In genomic region chr3:66683589-66684286, GRCm38 (mm10) we compare ENCODE assay signal across 18 mouse cellular contexts.
DNase-seq lines count a peak whose midpoint lies in the region; ATAC-seq and TF ChIP-seq lines count a peak whose summit lies in the region.
"Had no signal": no experiment of that assay in that cellular context is flagged by ENCODE, and none has a peak within 500 bp of the region (broad histone marks: within the 10 kb centered on the region; RNA-seq: fewer than 3 reads in every experiment).

No protein-coding gene starts in this region.

- no peaks in the 10 kb centered on the region for H3K9me3 ChIP-seq in midbrain, embryonic 11.5 days (ENCODE audit: control insufficient read depth, low read length)
- H3K9me3 ChIP-seq in midbrain, embryonic 10.5 days (replicated peaks), result no peaks in the 10 kb centered on the region
- H3K9me3 ChIP-seq in hindbrain, embryonic 16.5 days (ENCODE audit: control insufficient read depth, low read length), result no peaks in the 10 kb centered on the region
- no peaks in the 10 kb centered on the region for H3K9me3 ChIP-seq in midbrain, postnatal 0 days (ENCODE audit: low read length)
- H3K9me3 ChIP-seq in heart, embryonic 10.5 days, result no peaks in the 10 kb centered on the region
- H3K9me3 ChIP-seq: forebrain, embryonic 13.5 days; limb, embryonic 15.5 days had no signal

- H3K36me3 ChIP-seq in midbrain, embryonic 11.5 days (ENCODE audit: control insufficient read depth, insufficient read depth, low read length), result no peaks in the 10 kb centered on the region
- H3K36me3 ChIP-seq in midbrain, embryonic 10.5 days, result no peaks in the 10 kb centered on the region
- no peaks in the 10 kb centered on the region for H3K36me3 ChIP-seq in hindbrain, embryonic 16.5 days (ENCODE audit: control insufficient read depth, insufficient read depth, low read length)
- H3K36me3 ChIP-seq in midbrain, postnatal 0 days (ENCODE audit: insufficient read depth, low read length), result no peaks in the 10 kb centered on the region
- H3K36me3 ChIP-seq in heart, embryonic 10.5 days, result no peaks in the 10 kb centered on the region
- H3K36me3 ChIP-seq: limb, embryonic 15.5 days had no signal

- no peak overlapping the region for H3K4me2 ChIP-seq in midbrain, embryonic 11.5 days
- peak overlapping the region; percentile 15; the same call in 1 of the 2 replicates for H3K4me2 ChIP-seq in hindbrain, embryonic 16.5 days (ENCODE audit: low read length)
- H3K4me2 ChIP-seq in midbrain, postnatal 0 days (ENCODE audit: low read depth, low read length, poor library complexity, severe bottlenecking), result no peak overlapping the region
- H3K4me2 ChIP-seq: forebrain, embryonic 13.5 days; limb, embryonic 15.5 days had no signal

- no peaks in the 10 kb centered on the region for H3K4me1 ChIP-seq in midbrain, embryonic 11.5 days (ENCODE audit: control insufficient read depth, insufficient read depth, low read length)
- no peaks in the 10 kb centered on the region for H3K4me1 ChIP-seq in midbrain, embryonic 10.5 days
- peaks cover 2% of the 10 kb centered on the region for H3K4me1 ChIP-seq in hindbrain, embryonic 16.5 days (ENCODE audit: control insufficient read depth, insufficient read depth, low read depth, low read length)
- H3K4me1 ChIP-seq in midbrain, postnatal 0 days (ENCODE audit: insufficient read depth, low read length), result no peaks in the 10 kb centered on the region
- H3K4me1 ChIP-seq in heart, embryonic 10.5 days, result no peaks in the 10 kb centered on the region
- H3K4me1 ChIP-seq: limb, embryonic 15.5 days had no signal

- no peak; the same call in 1 of the 2 replicates for ATAC-seq in midbrain, embryonic 11.5 days (ENCODE audit: low FRiP score)
- no peak for ATAC-seq in hindbrain, embryonic 16.5 days
- ATAC-seq in midbrain, postnatal 0 days (ENCODE audit: low FRiP score), result 0 out of 2 replicates have a peak, but pooled peaks have one; percentile 16
- ATAC-seq: CD4-positive, CD25-positive, alpha-beta regulatory T cell, adult 4 months; forebrain, embryonic 13.5 days had no signal

- H3K27me3 ChIP-seq in midbrain, embryonic 11.5 days (ENCODE audit: control insufficient read depth, insufficient read depth, low read length), result no peaks in the 10 kb centered on the region; the same call in 1 of the 2 replicates
- no peaks in the 10 kb centered on the region for H3K27me3 ChIP-seq in midbrain, embryonic 10.5 days (ENCODE audit: low read depth, poor library complexity, severe bottlenecking)
- H3K27me3 ChIP-seq in hindbrain, embryonic 16.5 days (replicated peaks; ENCODE audit: control insufficient read depth, insufficient read depth, low read length), result no peaks in the 10 kb centered on the region
- no peaks in the 10 kb centered on the region for H3K27me3 ChIP-seq in midbrain, postnatal 0 days (ENCODE audit: insufficient read depth, low read length)
- H3K27me3 ChIP-seq in heart, embryonic 10.5 days (ENCODE audit: insufficient read depth, poor library complexity, severe bottlenecking), result no peaks in the 10 kb centered on the region
- H3K27me3 ChIP-seq: limb, embryonic 15.5 days had no signal

- no peak for TF ChIP-seq CTCF in midbrain, postnatal 0 days (IDR thresholded peaks at IDR 0.05)

- H3K27ac ChIP-seq in midbrain, embryonic 11.5 days (ENCODE audit: low read depth, low read length), result no peak overlapping the region
- H3K27ac ChIP-seq in midbrain, embryonic 10.5 days (replicated peaks), result no peak overlapping the region
- H3K27ac ChIP-seq in hindbrain, embryonic 16.5 days (ENCODE audit: low read depth, low read length), result no peak overlapping the region
- no peak overlapping the region for H3K27ac ChIP-seq in midbrain, postnatal 0 days (ENCODE audit: low read depth, low read length)
- H3K27ac ChIP-seq in heart, embryonic 10.5 days, result no peak overlapping the region
- H3K27ac ChIP-seq: forebrain, embryonic 13.5 days; limb, embryonic 15.5 days had no signal

- no peak overlapping the region for H3K4me3 ChIP-seq in midbrain, embryonic 11.5 days (ENCODE audit: low read depth, low read length)
- no peak overlapping the region for H3K4me3 ChIP-seq in midbrain, embryonic 10.5 days
- no peak overlapping the region for H3K4me3 ChIP-seq in hindbrain, embryonic 16.5 days (ENCODE audit: low read length)
- H3K4me3 ChIP-seq in midbrain, postnatal 0 days (ENCODE audit: low read depth, low read length), result no peak overlapping the region
- H3K4me3 ChIP-seq in heart, embryonic 10.5 days, result no peak overlapping the region
- H3K4me3 ChIP-seq: erythroblast, embryonic 14.5 days; forebrain, embryonic 13.5 days; limb, embryonic 15.5 days had no signal

- DNase-seq in adrenal gland, adult 2 months, result peak; percentile 7
- no peak for DNase-seq in adrenal gland, postnatal 36 days
- DNase-seq in midbrain, embryonic 11.5 days (ENCODE audit: low spot score, missing footprints), result peak; percentile 62
- DNase-seq in midbrain, embryonic 10.5 days (ENCODE audit: low spot score), result no peak
- no peak for DNase-seq in midbrain, postnatal 0 days (ENCODE audit: low spot score)
- DNase-seq in spleen, postnatal 36 days (ENCODE audit: low spot score in 2 of 2), result no peak
- no peak for DNase-seq in heart, embryonic 10.5 days (ENCODE audit: low spot score)
- DNase-seq: cerebellum, adult 9-10 months; gastrocnemius, postnatal 36 days; kidney, adult 11 months; lung, postnatal 10 days; right cerebral cortex, adult 18-20 months; thymus, postnatal 25 days had no signal

- H3K9ac ChIP-seq in midbrain, embryonic 11.5 days (ENCODE audit: low read length), result no peak overlapping the region
- H3K9ac ChIP-seq in hindbrain, embryonic 16.5 days (ENCODE audit: low read depth, low read length), result no peak overlapping the region
- H3K9ac ChIP-seq in midbrain, postnatal 0 days (replicated peaks; ENCODE audit: low read length, poor library complexity, severe bottlenecking), result no peak overlapping the region
- H3K9ac ChIP-seq: forebrain, embryonic 13.5 days; limb, embryonic 15.5 days had no signal

- WGBS in midbrain, embryonic 11.5 days, result 69% methylated on average over 8 of the region's 8 CpGs
- 78% methylated on average over 8 of the region's 8 CpGs for WGBS in midbrain, embryonic 10.5 days
- 42% methylated on average over 8 of the region's 8 CpGs for WGBS in hindbrain, embryonic 16.5 days
- WGBS in midbrain, postnatal 0 days, result 39% methylated on average over 8 of the region's 8 CpGs
- WGBS in heart, embryonic 10.5 days, result 72% methylated on average over 8 of the region's 8 CpGs

Comparison
In these comparisons a context has a peak if more than half of its experiments do, and no peak if none do; other contexts are left out.
1. DNase-seq: peak in adrenal gland, adult 2 months (single experiment) and midbrain, embryonic 11.5 days (single experiment); none in adrenal gland, postnatal 36 days (0 of 2), midbrain, embryonic 10.5 days (single experiment), midbrain, postnatal 0 days (single experiment), spleen, postnatal 36 days (0 of 2) and heart, embryonic 10.5 days (single experiment).